Mouse (Mus musculus): ENCODE data around the gene Crtam. TPM values are rescaled to one million over a fixed set of nuclear protein-coding genes. Genes with fewer than 3 reads are reported as not detected.

Crtam gene
- total and polyA plus RNA-seq, 3 experiments = 0.04 TPM; not detected in 2

GRCm38 (mm10) chr9:41007785-41008184, 3.4 kb upstream of the Crtam start:
- no peak overlapping the region for H3K9ac ChIP-seq (ENCODE audit: control insufficient read depth, low read depth, low read length, poor library complexity, severe bottlenecking)
- no peak for DNase-seq (ENCODE audit: low read depth, low spot score)

DNA sequence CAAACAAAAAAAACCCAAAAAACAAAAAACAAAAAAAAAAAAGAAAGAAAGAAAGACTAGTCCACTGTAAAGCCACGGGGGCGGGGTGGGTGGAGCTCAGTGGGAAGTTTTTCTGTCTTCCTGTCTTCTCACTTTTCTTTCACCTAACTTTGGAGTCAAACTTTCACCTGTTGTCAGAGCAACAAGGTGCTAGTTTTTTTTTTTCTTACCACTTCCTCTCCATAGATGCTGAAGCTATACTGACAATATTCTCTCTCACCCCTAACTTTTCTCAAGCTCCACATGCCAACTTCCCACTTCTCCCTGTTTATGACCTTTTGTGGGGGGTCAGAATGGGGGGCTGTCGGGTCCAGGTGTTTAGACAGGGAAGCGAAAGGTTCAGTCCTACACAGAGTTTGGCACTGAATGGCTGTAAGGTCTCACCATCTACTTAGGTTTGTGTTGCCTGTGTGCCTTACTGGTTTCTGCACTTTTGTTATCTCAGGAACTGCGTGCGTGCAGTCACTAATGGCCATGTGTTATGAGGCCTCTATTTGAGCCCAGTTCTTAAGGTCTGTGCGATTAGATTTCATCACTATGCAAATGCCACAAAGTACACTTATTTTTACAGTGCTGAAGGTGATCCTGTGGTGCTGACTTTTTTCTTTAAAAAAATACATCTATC, 7.2 kb downstream of the Crtam start:
- Histone ChIP-seq H3K27ac (ENCODE audit: control insufficient read depth, low read depth, low read length) (no peak overlapping the region), H3K36me3 (ENCODE audit: control insufficient read depth in 1 of 2, insufficient read depth in 2 of 2, low read length in 2 of 2) (peaks cover 0 to 6% of the 10 kb centered on the region in 2 experiments; a peak in 1 of 4 replicates), H3K9ac (ENCODE audit: control insufficient read depth, low read depth, low read length, poor library complexity, severe bottlenecking) (no peak overlapping the region), H3K27me3 (ENCODE audit: control insufficient read depth in 1 of 2, insufficient read depth in 2 of 2, low read length in 2 of 2) (no peaks in the 10 kb centered on the region), H3K79me2 (ENCODE audit: control insufficient read depth, insufficient read depth, low read length, poor library complexity) (no peaks in the 10 kb centered on the region), H3K4me1 (ENCODE audit: control insufficient read depth in 1 of 2, insufficient read depth in 2 of 2, low read length in 2 of 2) (peaks cover 0 to 17% of the 10 kb centered on the region in 2 experiments; a peak in 3 of 4 replicates), H3K4me3 (ENCODE audit: control insufficient read depth in 1 of 2, insufficient read depth in 1 of 2, low read depth in 2 of 2, low read length in 2 of 2) (no peak overlapping the region), H3K9me3 (replicated peaks; ENCODE audit: insufficient read depth, low read length) (no peaks in the 10 kb centered on the region)
- peak; percentile 35 for DNase-seq (ENCODE audit: low read depth, low spot score)
- TF ChIP-seq ZNF384 (IDR thresholded peaks at IDR 0.05; ENCODE audit: low read depth, low read length) (peak; percentile 77), MEF2A (IDR thresholded peaks at IDR 0.05; ENCODE audit: extremely low read depth, insufficient replicate concordance, low read depth, low read length, poor library complexity, severe bottlenecking) (no peak)

More at GRCm38 (mm10) chr9:41007785-41008184, 3.4 kb upstream of the Crtam start:
- Histone ChIP-seq H3K9me3 (replicated peaks; ENCODE audit: insufficient read depth, low read length) (no peaks in the 10 kb centered on the region), H3K27ac (ENCODE audit: control insufficient read depth, low read depth, low read length) (no peak overlapping the region), H3K36me3 (ENCODE audit: control insufficient read depth in 1 of 2, insufficient read depth in 2 of 2, low read length in 2 of 2) (no peaks in the 10 kb centered on the region), H3K27me3 (ENCODE audit: control insufficient read depth in 1 of 2, insufficient read depth in 2 of 2, low read length in 2 of 2) (no peaks in the 10 kb centered on the region; a peak in 1 of 4 replicates), H3K4me3 (ENCODE audit: control insufficient read depth in 1 of 2, insufficient read depth in 1 of 2, low read depth in 2 of 2, low read length in 2 of 2) (no peak overlapping the region), H3K79me2 (ENCODE audit: control insufficient read depth, insufficient read depth, low read length, poor library complexity) (no peaks in the 10 kb centered on the region), H3K4me1 (ENCODE audit: control insufficient read depth in 1 of 2, insufficient read depth in 2 of 2, low read length in 2 of 2) (no peaks in the 10 kb centered on the region)
- TF ChIP-seq TAL1 (IDR thresholded peaks at IDR 0.05; ENCODE audit: low read length) (no peak), ZNF384 (IDR thresholded peaks at IDR 0.05; ENCODE audit: low read depth, low read length) (no peak), RAD21 (IDR thresholded peaks at IDR 0.05; ENCODE audit: low read depth, low read length) (no peak), UBTF (IDR thresholded peaks at IDR 0.05; ENCODE audit: borderline replicate concordance, insufficient read depth, low read depth, low read length) (no peak), MEF2A (IDR thresholded peaks at IDR 0.05; ENCODE audit: extremely low read depth, insufficient replicate concordance, low read depth, low read length, poor library complexity, severe bottlenecking) (no peak), POLR2A (IDR thresholded peaks at IDR 0.05; ENCODE audit: control insufficient read depth in 1 of 2, insufficient read depth in 1 of 2, low read depth in 1 of 2, low read length in 2 of 2, poor library complexity in 1 of 2) (no peak), CHD2 (IDR thresholded peaks at IDR 0.05; ENCODE audit: low read length) (no peak), EP300 (IDR thresholded peaks at IDR 0.05; ENCODE audit: low read depth in 1 of 2, low read length in 2 of 2) (no peak), ELF1 (IDR thresholded peaks at IDR 0.05; ENCODE audit: low read depth, low read length) (no peak), POLR2AphosphoS5 (IDR thresholded peaks at IDR 0.05; ENCODE audit: borderline replicate concordance, low read depth, low read length) (no peak), HCFC1 (IDR thresholded peaks at IDR 0.05; ENCODE audit: low read depth, low read length) (no peak)

GRCm38 (mm10) chr9:40994075-40994474, 10.4 kb downstream of the Crtam start:
- peaks cover 0 to 6% of the 10 kb centered on the region in 2 experiments; a peak in 1 of 4 replicates for H3K36me3 ChIP-seq (ENCODE audit: control insufficient read depth in 1 of 2, insufficient read depth in 2 of 2, low read length in 2 of 2)
- no peaks in the 10 kb centered on the region for H3K79me2 ChIP-seq (ENCODE audit: control insufficient read depth, insufficient read depth, low read length, poor library complexity)
- no peak overlapping the region for H3K27ac ChIP-seq (ENCODE audit: control insufficient read depth, low read depth, low read length)
- no peak overlapping the region for H3K4me3 ChIP-seq (ENCODE audit: control insufficient read depth in 1 of 2, insufficient read depth in 1 of 2, low read depth in 2 of 2, low read length in 2 of 2)
- no peak for DNase-seq (ENCODE audit: low read depth, low spot score)
- no peaks in the 10 kb centered on the region for H3K27me3 ChIP-seq (ENCODE audit: control insufficient read depth in 1 of 2, insufficient read depth in 2 of 2, low read length in 2 of 2)
- H3K9ac ChIP-seq (ENCODE audit: control insufficient read depth, low read depth, low read length, poor library complexity, severe bottlenecking) = no peak overlapping the region
- peaks cover 0 to 17% of the 10 kb centered on the region in 2 experiments; a peak in 3 of 4 replicates for H3K4me1 ChIP-seq (ENCODE audit: control insufficient read depth in 1 of 2, insufficient read depth in 2 of 2, low read length in 2 of 2)
- H3K9me3 ChIP-seq (replicated peaks; ENCODE audit: insufficient read depth, low read length) = no peaks in the 10 kb centered on the region
- TF ChIP-seq ELF1 (IDR thresholded peaks at IDR 0.05; ENCODE audit: low read depth, low read length) = no peak
- TF ChIP-seq CHD2 (IDR thresholded peaks at IDR 0.05; ENCODE audit: low read length) = no peak
- TF ChIP-seq MAZ (IDR thresholded peaks at IDR 0.05; ENCODE audit: low read depth, low read length) = no peak
- TF ChIP-seq MXI1 (IDR thresholded peaks at IDR 0.05; ENCODE audit: low read depth, low read length) = no peak
- no peak for TF ChIP-seq MEF2A (IDR thresholded peaks at IDR 0.05; ENCODE audit: extremely low read depth, insufficient replicate concordance, low read depth, low read length, poor library complexity, severe bottlenecking)
- no peak for TF ChIP-seq KAT2A (conservative IDR thresholded peaks at IDR 0.05; ENCODE audit: low read depth, low read length)
- TF ChIP-seq USF2 (IDR thresholded peaks at IDR 0.05; ENCODE audit: borderline replicate concordance in 1 of 2, insufficient read depth in 1 of 2, low read depth in 1 of 2, low read length in 2 of 2) = no peak
- TF ChIP-seq ZNF384 (IDR thresholded peaks at IDR 0.05; ENCODE audit: low read depth, low read length) = no peak
- no peak for TF ChIP-seq NRF1 (IDR thresholded peaks at IDR 0.05; ENCODE audit: insufficient read depth, low read depth, low read length, poor library complexity, severe bottlenecking)
- TF ChIP-seq POLR2A (IDR thresholded peaks at IDR 0.05; ENCODE audit: control insufficient read depth in 1 of 2, insufficient read depth in 1 of 2, low read depth in 1 of 2, low read length in 2 of 2, poor library complexity in 1 of 2) = no peak
- TF ChIP-seq MYC (IDR thresholded peaks at IDR 0.05; ENCODE audit: low read depth, low read length) = no peak
- no peak for TF ChIP-seq TBP (IDR thresholded peaks at IDR 0.05; ENCODE audit: low read depth, low read length)
- no peak for TF ChIP-seq ZC3H11A (IDR thresholded peaks at IDR 0.05; ENCODE audit: low read depth, low read length)
- no peak for TF ChIP-seq ZKSCAN1 (IDR thresholded peaks at IDR 0.05; ENCODE audit: low read depth, low read length)
- no peak for TF ChIP-seq USF1 (IDR thresholded peaks at IDR 0.05; ENCODE audit: low read depth, low read length)
- no peak for TF ChIP-seq MAFK (IDR thresholded peaks at IDR 0.05; ENCODE audit: borderline replicate concordance, low read depth, low read length)
